Comparison of ENCODE assay signal across 21 mouse cellular contexts in genomic region chr14:47624837-47625236, GRCm38 (mm10). TPM values are rescaled to one million over a fixed set of nuclear protein-coding genes. Genes with fewer than 3 reads are reported as not detected.
DNase-seq lines count a peak whose midpoint lies in the region; ATAC-seq and TF ChIP-seq lines count a peak whose summit lies in the region.
"Had no signal": no experiment of that assay in that cellular context is flagged by ENCODE, and none has a peak within 500 bp of the region (broad histone marks: within the 10 kb centered on the region; RNA-seq: fewer than 3 reads in every experiment).

No protein-coding gene starts in this region.

- H3K9ac ChIP-seq in kidney, embryonic 16.5 days (replicated peaks; ENCODE audit: low read length), result no peak overlapping the region
- H3K9ac ChIP-seq in kidney, embryonic 14.5 days (ENCODE audit: low read depth, low read length), result no peak overlapping the region
- H3K9ac ChIP-seq in embryonic facial prominence, embryonic 13.5 days, result no peak overlapping the region
- no peak overlapping the region for H3K9ac ChIP-seq in midbrain, embryonic 14.5 days (replicated peaks; ENCODE audit: low read length)
- H3K9ac ChIP-seq in hindbrain, postnatal 0 days (replicated peaks; ENCODE audit: low read length), result no peak overlapping the region
- H3K9ac ChIP-seq: forebrain, embryonic 15.5 days; hindbrain, embryonic 12.5 days; midbrain, embryonic 12.5 days had no signal

- H3K36me3 ChIP-seq in kidney, embryonic 16.5 days (ENCODE audit: insufficient read depth, low read length), result no peaks in the 10 kb centered on the region
- no peaks in the 10 kb centered on the region for H3K36me3 ChIP-seq in kidney, embryonic 14.5 days (ENCODE audit: control insufficient read depth, insufficient read depth, low read length)
- no peaks in the 10 kb centered on the region for H3K36me3 ChIP-seq in embryonic facial prominence, embryonic 13.5 days
- H3K36me3 ChIP-seq in midbrain, embryonic 14.5 days (ENCODE audit: control insufficient read depth, insufficient read depth, low read length), result no peaks in the 10 kb centered on the region
- no peaks in the 10 kb centered on the region for H3K36me3 ChIP-seq in hindbrain, postnatal 0 days (ENCODE audit: insufficient read depth, low read length)
- H3K36me3 ChIP-seq: forebrain, embryonic 15.5 days; hindbrain, embryonic 12.5 days; midbrain, embryonic 12.5 days had no signal

- no peaks in the 10 kb centered on the region for H3K9me3 ChIP-seq in kidney, embryonic 16.5 days (ENCODE audit: low read length)
- no peaks in the 10 kb centered on the region for H3K9me3 ChIP-seq in kidney, embryonic 14.5 days (ENCODE audit: control insufficient read depth, low read length)
- H3K9me3 ChIP-seq in embryonic facial prominence, embryonic 13.5 days, result no peaks in the 10 kb centered on the region
- H3K9me3 ChIP-seq in midbrain, embryonic 14.5 days (ENCODE audit: control insufficient read depth, low read length), result no peaks in the 10 kb centered on the region
- H3K9me3 ChIP-seq in hindbrain, postnatal 0 days (ENCODE audit: low read length), result no peaks in the 10 kb centered on the region
- H3K9me3 ChIP-seq: forebrain, embryonic 15.5 days; hindbrain, embryonic 12.5 days; midbrain, embryonic 12.5 days had no signal

- TF ChIP-seq CTCF in hindbrain, postnatal 0 days (IDR thresholded peaks at IDR 0.05; ENCODE audit: low read depth), result no peak

- peaks cover 8% of the 10 kb centered on the region; the same call in 1 of the 2 replicates for H3K4me1 ChIP-seq in kidney, embryonic 16.5 days (ENCODE audit: insufficient read depth, low read length)
- no peaks in the 10 kb centered on the region for H3K4me1 ChIP-seq in kidney, embryonic 14.5 days (ENCODE audit: control insufficient read depth, insufficient read depth, low read length)
- peaks cover 7% of the 10 kb centered on the region; the same call in 1 of the 2 replicates for H3K4me1 ChIP-seq in embryonic facial prominence, embryonic 13.5 days
- H3K4me1 ChIP-seq in midbrain, embryonic 14.5 days (ENCODE audit: control insufficient read depth, insufficient read depth, low read length), result no peaks in the 10 kb centered on the region
- H3K4me1 ChIP-seq in hindbrain, postnatal 0 days (ENCODE audit: insufficient read depth, low read length), result no peaks in the 10 kb centered on the region
- H3K4me1 ChIP-seq: forebrain, embryonic 15.5 days; hindbrain, embryonic 12.5 days had no signal

- H3K27ac ChIP-seq in kidney, embryonic 16.5 days (ENCODE audit: low read length), result no peak overlapping the region
- H3K27ac ChIP-seq in kidney, embryonic 14.5 days (ENCODE audit: low read depth, low read length), result no peak overlapping the region
- H3K27ac ChIP-seq in embryonic facial prominence, embryonic 13.5 days, result no peak overlapping the region
- no peak overlapping the region for H3K27ac ChIP-seq in midbrain, embryonic 14.5 days (replicated peaks; ENCODE audit: low read depth, low read length)
- no peak overlapping the region for H3K27ac ChIP-seq in hindbrain, postnatal 0 days
- H3K27ac ChIP-seq: forebrain, embryonic 15.5 days; hindbrain, embryonic 12.5 days; midbrain, embryonic 12.5 days had no signal

- WGBS in kidney, embryonic 16.5 days, result 58% methylated on average over 3 of the region's 3 CpGs
- WGBS in kidney, embryonic 14.5 days, result 61% methylated on average over 3 of the region's 3 CpGs
- 62% methylated on average over 3 of the region's 3 CpGs for WGBS in embryonic facial prominence, embryonic 13.5 days
- 70% methylated on average over 3 of the region's 3 CpGs for WGBS in midbrain, embryonic 14.5 days
- WGBS in hindbrain, postnatal 0 days, result 74% methylated on average over 3 of the region's 3 CpGs

- H3K27me3 ChIP-seq in kidney, embryonic 16.5 days (ENCODE audit: insufficient read depth, low read length), result no peaks in the 10 kb centered on the region
- H3K27me3 ChIP-seq in kidney, embryonic 14.5 days (ENCODE audit: control insufficient read depth, insufficient read depth, low read length), result no peaks in the 10 kb centered on the region
- no peaks in the 10 kb centered on the region for H3K27me3 ChIP-seq in embryonic facial prominence, embryonic 13.5 days
- H3K27me3 ChIP-seq in midbrain, embryonic 14.5 days (ENCODE audit: control insufficient read depth, insufficient read depth, low read length), result no peaks in the 10 kb centered on the region
- no peaks in the 10 kb centered on the region for H3K27me3 ChIP-seq in hindbrain, postnatal 0 days (ENCODE audit: insufficient read depth, low read length)
- H3K27me3 ChIP-seq: forebrain, embryonic 15.5 days; hindbrain, embryonic 12.5 days; midbrain, embryonic 12.5 days had no signal

- H3K4me3 ChIP-seq in kidney, embryonic 16.5 days (ENCODE audit: low read length), result peak overlapping the region; percentile 21; the same call in 1 of the 2 replicates
- no peak overlapping the region for H3K4me3 ChIP-seq in kidney, embryonic 14.5 days (ENCODE audit: low read length)
- H3K4me3 ChIP-seq in embryonic facial prominence, embryonic 13.5 days, result no peak overlapping the region
- H3K4me3 ChIP-seq in midbrain, embryonic 14.5 days (replicated peaks; ENCODE audit: low read depth, low read length), result no peak overlapping the region
- no peak overlapping the region for H3K4me3 ChIP-seq in hindbrain, postnatal 0 days (ENCODE audit: low read length)
- H3K4me3 ChIP-seq: erythroblast, embryonic 14.5 days; forebrain, embryonic 15.5 days; hindbrain, embryonic 12.5 days; midbrain, embryonic 12.5 days had no signal

- peak; percentile 88 for DNase-seq in fat pad, adult 2 months (ENCODE audit: extremely low read depth, low read depth, low spot score)
- DNase-seq in midbrain, embryonic 14.5 days, result no peak
- DNase-seq in hindbrain, postnatal 0 days (ENCODE audit: low spot score), result no peak
- DNase-seq in ovary, postnatal 10 days (ENCODE audit: low spot score), result no peak
- DNase-seq: adrenal gland, postnatal 36 days; cerebellum, adult 9-10 months; kidney, adult 11 months; kidney, postnatal 25 days; lung, adult 18-20 months; lung, postnatal 10 days; right cerebral cortex, postnatal 14 days; spleen, adult 18-20 months; thymus, postnatal 14 days had no signal

- ATAC-seq in kidney, embryonic 16.5 days (ENCODE audit: low FRiP score, low TSS enrichment), result no peak
- no peak for ATAC-seq in kidney, embryonic 14.5 days (ENCODE audit: low FRiP score, low TSS enrichment)
- no peak for ATAC-seq in embryonic facial prominence, embryonic 13.5 days (ENCODE audit: insufficient number of reproducible peaks, insufficient read depth, low FRiP score, low TSS enrichment, low read depth)
- ATAC-seq in megakaryocyte-erythroid progenitor cell, adult 5-6 weeks (replicated peaks; ENCODE audit: low FRiP score, low TSS enrichment, poor library complexity, severe bottlenecking), result peak; percentile 49; the same call in 1 of the 2 replicates
- ATAC-seq in midbrain, embryonic 14.5 days (ENCODE audit: low FRiP score, low TSS enrichment), result no peak
- no peak for ATAC-seq in hindbrain, postnatal 0 days
- ATAC-seq: forebrain, embryonic 15.5 days had no signal

- H3K4me2 ChIP-seq in kidney, embryonic 16.5 days (replicated peaks; ENCODE audit: low read depth, low read length), result peak overlapping the region; percentile 26
- H3K4me2 ChIP-seq in kidney, embryonic 14.5 days (replicated peaks; ENCODE audit: low read depth, low read length), result no peak overlapping the region; the same call in 1 of the 2 replicates
- peak overlapping the region; percentile 22 for H3K4me2 ChIP-seq in embryonic facial prominence, embryonic 13.5 days
- no peak overlapping the region for H3K4me2 ChIP-seq in midbrain, embryonic 14.5 days (ENCODE audit: low read length)
- H3K4me2 ChIP-seq in hindbrain, postnatal 0 days (ENCODE audit: low read depth, low read length), result no peak overlapping the region
- H3K4me2 ChIP-seq: forebrain, embryonic 15.5 days; hindbrain, embryonic 12.5 days; midbrain, embryonic 12.5 days had no signal

RNA-seq across cellular contexts. Expression of gene Ktn1, which starts 23.4 kb away (rescaled TPM):
- 52.1 and 63.1 TPM in 2 replicates for polyA plus RNA-seq in kidney, embryonic 16.5 days (2015; fragmentation: Nextera tagmentation; extraction: Ambion mirVana)
- 73.1 and 98.3 TPM in 2 replicates for polyA plus RNA-seq in kidney, embryonic 14.5 days (2014; fragmentation: Nextera tagmentation; extraction: Ambion mirVana)
- polyA plus RNA-seq in embryonic facial prominence, embryonic 13.5 days (2015; fragmentation: Nextera tagmentation; extraction: Ambion mirVana), result 62.4 and 65.0 TPM in 2 replicates
- 77.1 and 92.2 TPM in 2 replicates for total RNA-seq in megakaryocyte-erythroid progenitor cell, adult 5-6 weeks (2014; fragmentation: Nextera tagmentation)
- total RNA-seq in megakaryocyte-erythroid progenitor cell, adult 5-6 weeks (2017), result 104 and 119 TPM in 2 replicates
- polyA plus RNA-seq in midbrain, embryonic 14.5 days (2014; fragmentation: Nextera tagmentation; extraction: Ambion mirVana), result 66.9 and 88.1 TPM in 2 replicates
- total RNA-seq in hindbrain, postnatal 0 days (2014; rRNA removed), result 23.5 and 27.4 TPM in 2 replicates
- 66.8 and 73.8 TPM in 2 replicates for polyA plus RNA-seq in hindbrain, postnatal 0 days (2015; fragmentation: Nextera tagmentation; extraction: Ambion mirVana)

RNA-seq across cellular contexts. Expression of gene Atg14, which starts 54.4 kb away (rescaled TPM):
- polyA plus RNA-seq in kidney, embryonic 16.5 days (2015; fragmentation: Nextera tagmentation; extraction: Ambion mirVana), result 17.8 and 18.3 TPM in 2 replicates
- polyA plus RNA-seq in kidney, embryonic 14.5 days (2014; fragmentation: Nextera tagmentation; extraction: Ambion mirVana), result 9.2 and 16.9 TPM in 2 replicates
- polyA plus RNA-seq in embryonic facial prominence, embryonic 13.5 days (2015; fragmentation: Nextera tagmentation; extraction: Ambion mirVana), result 17.1 and 19.1 TPM in 2 replicates
- total RNA-seq in megakaryocyte-erythroid progenitor cell, adult 5-6 weeks (2014; fragmentation: Nextera tagmentation), result 6.1 and 8.4 TPM in 2 replicates
- 5.7 and 17.3 TPM in 2 replicates for total RNA-seq in megakaryocyte-erythroid progenitor cell, adult 5-6 weeks (2017)
- polyA plus RNA-seq in midbrain, embryonic 14.5 days (2014; fragmentation: Nextera tagmentation; extraction: Ambion mirVana), result 16.6 and 19.8 TPM in 2 replicates
- total RNA-seq in hindbrain, postnatal 0 days (2014; rRNA removed), result 5.2 and 6.1 TPM in 2 replicates
- 22.5 and 23.5 TPM in 2 replicates for polyA plus RNA-seq in hindbrain, postnatal 0 days (2015; fragmentation: Nextera tagmentation; extraction: Ambion mirVana)

Comparison
In these comparisons a context has a peak if more than half of its experiments do, and no peak if none do; other contexts are left out.
1. H3K4me2 ChIP-seq: peak in kidney, embryonic 16.5 days (single experiment) and embryonic facial prominence, embryonic 13.5 days (single experiment); none in kidney, embryonic 14.5 days (single experiment), midbrain, embryonic 14.5 days (single experiment) and hindbrain, postnatal 0 days (single experiment).